ENCODE assay signal across 12 mouse cellular contexts in the genomic region with DNA sequence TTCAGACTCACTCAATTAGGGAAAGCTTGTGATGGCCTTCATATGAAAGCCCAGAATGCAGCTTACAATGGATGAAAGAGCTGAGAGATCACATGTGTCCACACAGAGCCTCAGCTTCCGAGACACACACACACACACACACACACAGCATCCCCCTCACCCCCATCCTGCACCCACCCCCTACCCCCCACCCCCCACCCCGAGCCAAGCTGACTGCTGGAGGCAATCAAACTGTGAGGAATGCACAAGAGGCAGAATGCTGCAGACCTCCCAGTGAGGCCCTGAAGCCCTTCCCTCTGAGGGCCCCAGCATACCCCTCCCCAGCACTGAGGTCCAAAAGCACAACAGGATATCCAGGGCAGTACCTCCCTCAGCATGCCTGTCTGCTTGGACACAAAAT. TPM values are rescaled to one million over a fixed set of nuclear protein-coding genes. Genes with fewer than 3 reads are reported as not detected.
DNase-seq lines count a peak whose midpoint lies in the region; ATAC-seq and TF ChIP-seq lines count a peak whose summit lies in the region.
"Had no signal": no experiment of that assay in that cellular context is flagged by ENCODE, and none has a peak within 500 bp of the region (broad histone marks: within the 10 kb centered on the region; RNA-seq: fewer than 3 reads in every experiment).

No protein-coding gene starts in this region.

- no peaks in the 10 kb centered on the region for H3K9me3 ChIP-seq in intestine, embryonic 14.5 days (ENCODE audit: control insufficient read depth, low read length)
- H3K9me3 ChIP-seq in intestine, postnatal 0 days (ENCODE audit: control insufficient read depth), result no peaks in the 10 kb centered on the region
- no peaks in the 10 kb centered on the region for H3K9me3 ChIP-seq in midbrain, embryonic 10.5 days (replicated peaks)
- H3K9me3 ChIP-seq in midbrain, postnatal 0 days (ENCODE audit: low read length), result no peaks in the 10 kb centered on the region
- H3K9me3 ChIP-seq in limb, embryonic 11.5 days (ENCODE audit: control insufficient read depth, low read length), result no peaks in the 10 kb centered on the region
- no peaks in the 10 kb centered on the region for H3K9me3 ChIP-seq in stomach, postnatal 0 days (ENCODE audit: control insufficient read depth, low read length)
- H3K9me3 ChIP-seq: limb, embryonic 15.5 days had no signal

- peak; percentile 45; the same call in 1 of the 2 replicates for ATAC-seq in intestine, embryonic 14.5 days (replicated peaks; ENCODE audit: low FRiP score, low TSS enrichment, low read depth)
- no peak for ATAC-seq in intestine, postnatal 0 days
- no peak for ATAC-seq in midbrain, postnatal 0 days (ENCODE audit: low FRiP score)
- ATAC-seq in limb, embryonic 11.5 days (ENCODE audit: insufficient number of reproducible peaks, low FRiP score, low TSS enrichment, low read depth), result 0 out of 2 replicates have a peak, but pooled peaks have one; percentile 52
- ATAC-seq in stomach, postnatal 0 days (ENCODE audit: low FRiP score, low TSS enrichment), result no peak
- ATAC-seq: inflammation-experienced regulatory T-cells, adult 6 months had no signal

- H3K4me2 ChIP-seq in intestine, embryonic 14.5 days (ENCODE audit: low read length), result no peak overlapping the region
- no peak overlapping the region for H3K4me2 ChIP-seq in intestine, postnatal 0 days (replicated peaks; ENCODE audit: low read depth)
- H3K4me2 ChIP-seq in midbrain, postnatal 0 days (ENCODE audit: low read depth, low read length, poor library complexity, severe bottlenecking), result no peak overlapping the region
- no peak overlapping the region for H3K4me2 ChIP-seq in limb, embryonic 11.5 days (ENCODE audit: low read depth, severe bottlenecking)
- H3K4me2 ChIP-seq in stomach, postnatal 0 days (replicated peaks; ENCODE audit: low read depth), result no peak overlapping the region
- H3K4me2 ChIP-seq: limb, embryonic 15.5 days had no signal

- H3K4me3 ChIP-seq in intestine, embryonic 14.5 days (ENCODE audit: low read depth, low read length), result no peak overlapping the region
- no peak overlapping the region for H3K4me3 ChIP-seq in intestine, postnatal 0 days (ENCODE audit: low read depth, low read length)
- H3K4me3 ChIP-seq in midbrain, embryonic 10.5 days, result no peak overlapping the region
- no peak overlapping the region for H3K4me3 ChIP-seq in midbrain, postnatal 0 days (ENCODE audit: low read depth, low read length)
- no peak overlapping the region for H3K4me3 ChIP-seq in limb, embryonic 11.5 days (ENCODE audit: low read depth, low read length)
- H3K4me3 ChIP-seq in stomach, postnatal 0 days (ENCODE audit: low read depth, low read length), result no peak overlapping the region
- H3K4me3 ChIP-seq: limb, embryonic 15.5 days had no signal

- DNase-seq in intestine, embryonic 14.5 days (ENCODE audit: low spot score), result no peak
- no peak for DNase-seq in midbrain, embryonic 10.5 days (ENCODE audit: low spot score)
- no peak for DNase-seq in midbrain, postnatal 0 days (ENCODE audit: low spot score)
- DNase-seq in limb, embryonic 11.5 days (ENCODE audit: low spot score), result no peak
- DNase-seq in stomach, postnatal 0 days (ENCODE audit: low spot score), result no peak
- no peak for DNase-seq in right cerebral cortex, postnatal 25 days
- DNase-seq: adrenal gland, postnatal 36 days; cerebellum, postnatal 36 days; thymus, adult 2 months had no signal

- no peaks in the 10 kb centered on the region for H3K27me3 ChIP-seq in intestine, embryonic 14.5 days (replicated peaks; ENCODE audit: control insufficient read depth, insufficient read depth, low read length)
- no peaks in the 10 kb centered on the region for H3K27me3 ChIP-seq in intestine, postnatal 0 days (replicated peaks; ENCODE audit: control insufficient read depth, insufficient read depth, low read length)
- H3K27me3 ChIP-seq in midbrain, embryonic 10.5 days (ENCODE audit: low read depth, poor library complexity, severe bottlenecking), result peaks cover 25% of the 10 kb centered on the region
- H3K27me3 ChIP-seq in midbrain, postnatal 0 days (ENCODE audit: insufficient read depth, low read length), result no peaks in the 10 kb centered on the region
- H3K27me3 ChIP-seq in limb, embryonic 11.5 days (ENCODE audit: control insufficient read depth, insufficient read depth, low read length), result no peaks in the 10 kb centered on the region
- no peaks in the 10 kb centered on the region for H3K27me3 ChIP-seq in stomach, postnatal 0 days (ENCODE audit: control insufficient read depth, insufficient read depth, low read length)
- H3K27me3 ChIP-seq: limb, embryonic 15.5 days had no signal

- H3K36me3 ChIP-seq in intestine, embryonic 14.5 days (ENCODE audit: control insufficient read depth, insufficient read depth, low read length), result no peaks in the 10 kb centered on the region
- no peaks in the 10 kb centered on the region for H3K36me3 ChIP-seq in intestine, postnatal 0 days (ENCODE audit: control insufficient read depth, insufficient read depth)
- H3K36me3 ChIP-seq in midbrain, embryonic 10.5 days, result no peaks in the 10 kb centered on the region
- no peaks in the 10 kb centered on the region for H3K36me3 ChIP-seq in midbrain, postnatal 0 days (ENCODE audit: insufficient read depth, low read length)
- no peaks in the 10 kb centered on the region for H3K36me3 ChIP-seq in limb, embryonic 11.5 days (ENCODE audit: control insufficient read depth, insufficient read depth, low read length)
- H3K36me3 ChIP-seq in stomach, postnatal 0 days (ENCODE audit: control insufficient read depth, insufficient read depth, low read length), result no peaks in the 10 kb centered on the region
- H3K36me3 ChIP-seq: limb, embryonic 15.5 days had no signal

- H3K4me1 ChIP-seq in intestine, embryonic 14.5 days (replicated peaks; ENCODE audit: control insufficient read depth, insufficient read depth, low read length), result peaks cover 68% of the 10 kb centered on the region
- H3K4me1 ChIP-seq in intestine, postnatal 0 days (replicated peaks; ENCODE audit: control insufficient read depth, insufficient read depth, low read length), result peaks cover 20% of the 10 kb centered on the region; the same call in 1 of the 2 replicates
- peaks cover 79% of the 10 kb centered on the region for H3K4me1 ChIP-seq in midbrain, embryonic 10.5 days
- peaks cover 17% of the 10 kb centered on the region; the same call in 1 of the 2 replicates for H3K4me1 ChIP-seq in midbrain, postnatal 0 days (ENCODE audit: insufficient read depth, low read length)
- peaks cover 22% of the 10 kb centered on the region for H3K4me1 ChIP-seq in limb, embryonic 11.5 days (ENCODE audit: control insufficient read depth, insufficient read depth, low read length)
- H3K4me1 ChIP-seq in stomach, postnatal 0 days (replicated peaks; ENCODE audit: control insufficient read depth, insufficient read depth), result peaks cover 10% of the 10 kb centered on the region

- WGBS in intestine, embryonic 14.5 days, result 4% methylated on average over 2 of the region's 2 CpGs
- 41% methylated on average over 2 of the region's 2 CpGs for WGBS in intestine, postnatal 0 days
- 22% methylated on average over 2 of the region's 2 CpGs for WGBS in midbrain, embryonic 10.5 days
- 11% methylated on average over 2 of the region's 2 CpGs for WGBS in midbrain, postnatal 0 days
- WGBS in limb, embryonic 11.5 days, result 33% methylated on average over 2 of the region's 2 CpGs
- WGBS in stomach, postnatal 0 days, result 17% methylated on average over 2 of the region's 2 CpGs

- TF ChIP-seq CTCF in intestine, postnatal 0 days (IDR thresholded peaks at IDR 0.05; ENCODE audit: low read depth), result no peak
- TF ChIP-seq CTCF in midbrain, postnatal 0 days (IDR thresholded peaks at IDR 0.05), result no peak
- TF ChIP-seq CTCF in stomach, postnatal 0 days (IDR thresholded peaks at IDR 0.05; ENCODE audit: low read depth), result no peak

- no peak overlapping the region for H3K9ac ChIP-seq in intestine, embryonic 14.5 days (ENCODE audit: low read length)
- H3K9ac ChIP-seq in intestine, postnatal 0 days (ENCODE audit: low read depth, low read length), result no peak overlapping the region
- no peak overlapping the region for H3K9ac ChIP-seq in midbrain, postnatal 0 days (replicated peaks; ENCODE audit: low read length, poor library complexity, severe bottlenecking)
- H3K9ac ChIP-seq in limb, embryonic 11.5 days (ENCODE audit: low read length), result no peak overlapping the region
- H3K9ac ChIP-seq in stomach, postnatal 0 days (ENCODE audit: low read length), result no peak overlapping the region
- H3K9ac ChIP-seq: limb, embryonic 15.5 days had no signal

- no peak for TF ChIP-seq EP300 in stomach, postnatal 0 days (optimal IDR thresholded peaks at IDR 0.05)

- peak overlapping the region; percentile 74 for H3K27ac ChIP-seq in intestine, embryonic 14.5 days (ENCODE audit: low read depth)
- no peak overlapping the region for H3K27ac ChIP-seq in intestine, postnatal 0 days (ENCODE audit: low read depth, low read length)
- H3K27ac ChIP-seq in midbrain, embryonic 10.5 days (replicated peaks), result peak overlapping the region; percentile 70
- H3K27ac ChIP-seq in midbrain, postnatal 0 days (ENCODE audit: low read depth, low read length), result no peak overlapping the region
- H3K27ac ChIP-seq in limb, embryonic 11.5 days (replicated peaks; ENCODE audit: low read depth, low read length), result no peak overlapping the region
- peak overlapping the region; percentile 2; the same call in 1 of the 2 replicates for H3K27ac ChIP-seq in stomach, postnatal 0 days (replicated peaks)
- H3K27ac ChIP-seq: limb, embryonic 15.5 days had no signal

RNA-seq across cellular contexts. Expression of a gene that starts 33.6 kb away (rescaled TPM):
- 4.5 and 5.5 TPM in 2 replicates for polyA plus RNA-seq in intestine, embryonic 14.5 days (2014; fragmentation: Nextera tagmentation; extraction: Ambion mirVana)
- 6.0 and 7.7 TPM in 2 replicates for polyA plus RNA-seq in intestine, postnatal 0 days (2015; fragmentation: Nextera tagmentation; extraction: Ambion mirVana)
- 5.6 and 5.9 TPM in 2 replicates for polyA plus RNA-seq in midbrain, embryonic 10.5 days (2016; fragmentation: Nextera tagmentation; extraction: Ambion mirVana)
- total RNA-seq in midbrain, postnatal 0 days (2014; rRNA removed), result 37.3 and 40.4 TPM in 2 replicates
- 4.8 and 5.6 TPM in 2 replicates for polyA plus RNA-seq in midbrain, postnatal 0 days (2015; fragmentation: Nextera tagmentation; extraction: Ambion mirVana)
- polyA plus RNA-seq in limb, embryonic 11.5 days (2014; fragmentation: Nextera tagmentation; extraction: Ambion mirVana), result 8.3 and 9.3 TPM in 2 replicates
- polyA plus RNA-seq in stomach, postnatal 0 days (2015; fragmentation: Nextera tagmentation; extraction: Ambion mirVana), result 3.3 and 3.9 TPM in 2 replicates

Comparison
In these comparisons a context has a peak if more than half of its experiments do, and no peak if none do; other contexts are left out.
1. ATAC-seq: peak in intestine, embryonic 14.5 days (single experiment) and limb, embryonic 11.5 days (single experiment); none in intestine, postnatal 0 days (single experiment), midbrain, postnatal 0 days (single experiment) and stomach, postnatal 0 days (single experiment).
2. H3K27ac ChIP-seq: peak in intestine, embryonic 14.5 days (single experiment), midbrain, embryonic 10.5 days (single experiment) and stomach, postnatal 0 days (single experiment); none in intestine, postnatal 0 days (single experiment), midbrain, postnatal 0 days (single experiment) and limb, embryonic 11.5 days (single experiment).